Mouse (Mus musculus): ENCODE measurements around the gene Enthd1.

GRCm38 (mm10) chr15:80556021-80556420 is 8.9 kb downstream of the Enthd1 start:
- no peak for TF ChIP-seq CTCF (IDR thresholded peaks at IDR 0.05; ENCODE audit: control insufficient read depth, insufficient read depth, low read length)
- TF ChIP-seq POLR2A (IDR thresholded peaks at IDR 0.05; ENCODE audit: borderline replicate concordance, control insufficient read depth, low read depth, low read length), result no peak

Measured in bone marrow, adult 2 months (tissue).